Mouse (Mus musculus) erythroblast, adult 5-6 weeks (primary cell): ENCODE data around the gene Traf2. TPM values are rescaled to one million over a fixed set of nuclear protein-coding genes. Genes with fewer than 3 reads are reported as not detected.
"Not testable (repeated sequence)": the region's sequence is repeated elsewhere in the genome, so short reads cannot be mapped to it uniquely, and the experiment has no call there.

Source experiments
- ATAC-seq: replicated peaks from 2 replicates; pipeline ENCODE4 v1.8.0; 2016; ENCODE audit warnings: moderate number of reproducible peaks, mild to moderate bottlenecking, moderate TSS enrichment, inconsistent platforms; ENCODE audit not compliant: poor library complexity, low FRiP score, severe bottlenecking
- total RNA-seq, 2 experiments: library from RNA; stranded (forward) in 1 of 2; stranded (reverse) in 1 of 2; fragments of 150-400 nt in 1 of 2; fragments of 200-764, 138-1000 nt in 1 of 2; gene quantifications; 2 replicates each; pipeline versions ENCODE4 v1.2.3 to v1.2.4; 2015 to 2017; ENCODE audit warnings: low replicate concordance in 2 of 2

Gene Traf2
- total RNA-seq, 2 experiments from 2014 or later, result 1.7 to 4.3 TPM

- ATAC-seq, result no peak
Measured at GRCm38 (mm10) chr2:25576028-25576850, 29.5 kb upstream of the Traf2 start.

GRCm38 (mm10) chr2:25575432-25576027 lies 28.8 kb upstream of the Traf2 start:
- no peak for ATAC-seq

- ATAC-seq, result peak; percentile 90
Measured at GRCm38 (mm10) chr2:25574579-25575431, 28.1 kb upstream of the Traf2 start, which contains the start of the genes Mamdc4 and Phpt1. Mamdc4 (minus strand) TSS chr2:25574845. Phpt1 (minus strand) TSS chr2:25575224.

DNA sequence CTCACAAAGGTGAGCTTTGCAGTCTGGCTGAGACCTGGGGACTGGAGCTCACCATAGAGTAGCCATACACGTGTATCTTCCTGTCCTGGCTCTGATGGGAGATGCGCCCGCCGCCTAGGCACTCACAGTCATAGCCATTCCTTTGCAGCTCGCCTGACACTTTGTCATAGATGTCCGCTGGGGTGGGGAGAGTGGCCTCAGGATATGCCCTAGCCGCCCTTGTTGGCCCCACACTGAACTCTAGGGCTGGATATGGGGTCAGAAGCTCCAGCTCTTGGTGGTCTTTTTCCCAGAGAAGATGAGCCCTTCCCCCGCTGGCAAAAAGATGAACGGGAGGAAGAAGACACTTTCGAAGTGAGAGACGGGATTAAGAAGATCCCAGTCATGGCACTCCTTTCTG lies 27.4 kb upstream of the Traf2 start:
- ATAC-seq, result no peak

DNA sequence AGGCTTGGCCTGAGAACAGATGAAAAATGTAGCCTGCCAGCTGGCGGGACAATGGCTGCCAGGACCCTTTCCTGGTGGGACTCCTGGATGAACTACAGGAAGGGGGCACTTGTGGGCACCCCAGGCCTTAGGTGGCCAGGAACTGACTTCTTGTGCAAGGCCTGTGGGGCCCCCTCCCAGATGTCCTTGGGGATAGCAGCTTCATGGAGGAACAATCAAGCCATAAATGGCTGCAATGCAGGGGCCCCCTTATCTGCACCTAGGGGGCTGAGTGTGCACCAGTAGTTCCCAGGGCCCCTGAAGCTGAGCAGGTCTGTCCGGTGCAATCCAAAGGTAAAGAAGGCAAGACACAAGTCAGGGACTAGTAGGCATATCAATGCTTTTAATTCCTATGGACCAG lies 26.3 kb upstream of the Traf2 start:
- ATAC-seq, result no peak

DNA sequence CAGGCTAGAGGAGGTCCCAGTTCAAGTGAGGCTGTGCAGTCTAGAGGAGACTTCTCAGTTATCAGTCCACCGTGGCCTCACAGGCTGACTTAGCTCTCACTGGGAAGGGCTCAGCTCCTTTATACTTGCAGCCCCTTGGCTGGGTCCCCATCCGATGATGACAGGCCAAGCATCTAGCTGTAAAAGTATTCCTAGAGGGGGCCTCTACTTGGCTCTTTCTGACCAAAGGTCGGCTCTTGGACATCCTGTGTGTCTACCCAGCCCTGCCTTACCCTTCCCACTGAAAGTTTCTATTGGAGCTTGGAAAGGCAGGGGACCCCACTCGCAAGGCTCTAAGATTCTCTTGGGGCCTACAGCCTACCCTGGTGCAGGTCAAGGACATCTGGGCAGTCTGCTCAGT lies 24.5 kb upstream of the Traf2 start:
- no peak for ATAC-seq

DNA sequence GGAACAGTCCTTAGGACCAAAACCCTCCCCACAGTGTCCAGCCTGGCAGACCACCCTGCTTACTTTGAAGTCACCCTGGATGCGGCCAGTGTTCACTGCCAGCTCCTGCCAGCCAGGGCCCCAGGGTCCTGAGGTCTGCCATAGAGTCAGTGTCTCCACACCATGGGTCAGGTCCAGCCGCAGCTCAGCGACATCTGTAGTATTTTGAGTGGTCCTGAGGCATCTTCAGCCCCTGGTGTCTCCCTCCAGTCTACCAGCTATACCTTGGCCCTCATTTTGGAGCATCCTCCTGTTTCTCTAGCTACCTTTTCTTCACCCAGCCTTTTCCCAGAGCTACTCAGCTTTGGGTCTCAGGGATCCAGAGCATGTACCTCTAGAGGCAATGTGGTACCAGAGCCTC lies 22.6 kb upstream of the Traf2 start:
- ATAC-seq, result no peak

GRCm38 (mm10) chr2:25568473-25569019 lies 21.8 kb upstream of the Traf2 start:
- no peak for ATAC-seq

GRCm38 (mm10) chr2:25566558-25566957 lies 19.8 kb upstream of the Traf2 start:
- ATAC-seq, result no peak

DNA sequence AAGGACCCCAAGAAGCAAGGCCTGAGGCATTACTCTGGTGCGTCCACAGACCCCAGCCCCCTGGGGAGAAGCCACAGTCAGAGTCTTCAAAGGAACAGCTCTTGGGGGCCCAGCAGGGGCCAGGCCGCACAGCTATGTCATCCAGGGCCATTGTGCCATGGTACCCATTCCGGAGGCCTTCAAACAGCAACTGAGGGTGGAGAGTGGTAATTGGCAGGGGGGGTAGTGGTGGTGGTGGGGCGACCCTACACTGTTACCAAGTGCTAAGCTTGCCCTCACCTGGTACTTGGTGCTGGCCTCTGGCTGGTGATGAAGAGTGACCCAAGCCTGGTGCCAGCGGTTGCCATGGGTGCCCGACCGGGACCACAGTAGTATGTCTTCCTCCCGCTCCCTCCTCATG lies 19.0 kb upstream of the Traf2 start:
- ATAC-seq, result no peak

DNA sequence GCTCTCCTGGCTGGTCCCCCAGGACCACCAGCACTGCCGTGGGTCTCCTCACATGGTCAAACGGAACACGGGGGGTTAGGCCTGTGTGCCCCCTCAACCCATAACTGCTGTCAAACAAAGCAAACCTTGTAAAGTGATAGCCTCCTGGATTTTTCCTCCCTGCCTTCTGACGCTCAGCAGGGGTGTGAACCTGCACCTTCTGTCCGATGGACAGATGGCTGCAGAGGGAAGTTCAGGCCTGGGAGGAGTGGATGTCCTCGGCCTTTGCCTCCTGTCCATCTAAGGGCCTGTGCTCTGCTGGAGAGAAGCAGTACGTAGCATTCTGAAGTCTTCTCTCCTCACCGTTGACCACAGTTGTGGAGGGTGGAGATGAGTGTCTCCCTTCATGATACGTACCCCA lies 15.2 kb upstream of the Traf2 start:
- ATAC-seq, result no peak

- ATAC-seq, result no peak
Measured at GRCm38 (mm10) chr2:25560551-25560950, 13.8 kb upstream of the Traf2 start.

- no peak for ATAC-seq
Measured at GRCm38 (mm10) chr2:25558774-25559173, 12.0 kb upstream of the Traf2 start.

- no peak; the same call in 1 of the 2 replicates for ATAC-seq
Measured at GRCm38 (mm10) chr2:25557964-25558360, 11.2 kb upstream of the Traf2 start.

DNA sequence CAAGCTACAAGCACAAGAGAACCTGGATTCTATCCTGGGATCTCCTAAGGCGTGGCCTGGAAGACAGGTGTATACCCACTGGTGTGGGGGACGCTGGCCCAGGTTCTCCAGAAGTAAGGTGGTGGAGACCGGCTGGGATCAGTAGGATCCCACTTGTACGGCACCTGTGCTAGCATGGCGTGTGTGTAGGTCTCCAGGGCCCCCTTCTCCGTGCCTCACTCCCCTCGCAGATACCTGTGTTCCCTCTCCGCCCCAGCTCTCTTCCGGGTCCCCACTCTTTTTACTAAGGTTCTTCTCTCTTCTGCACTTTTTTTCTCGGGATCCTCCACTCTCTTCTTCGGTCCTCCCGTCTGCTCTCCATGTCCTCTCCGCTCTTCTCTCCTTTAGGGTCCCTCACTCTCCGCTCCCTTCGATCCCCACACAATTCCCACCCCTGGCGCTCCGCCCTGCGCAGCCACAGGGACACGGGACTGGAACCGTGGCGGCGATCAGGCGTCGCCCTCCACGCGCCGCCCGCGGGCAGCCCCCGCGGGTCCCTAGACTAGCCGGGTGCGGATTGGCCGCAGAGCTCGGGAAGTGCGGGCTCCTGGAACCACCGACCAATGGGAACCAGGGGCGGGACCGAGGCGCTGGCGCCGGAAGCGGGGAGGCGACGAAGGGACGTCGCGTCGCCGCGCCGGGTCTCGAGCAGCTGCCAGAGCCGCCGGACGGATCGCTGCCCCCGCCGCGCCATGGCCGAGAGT lies 10.7 kb upstream of the Traf2 start, which contains the start of gene Edf1:
Edf1 (plus strand) TSS at position 627 of the 743 bp plus-strand sequence.
- peak; percentile 96 for ATAC-seq

DNA sequence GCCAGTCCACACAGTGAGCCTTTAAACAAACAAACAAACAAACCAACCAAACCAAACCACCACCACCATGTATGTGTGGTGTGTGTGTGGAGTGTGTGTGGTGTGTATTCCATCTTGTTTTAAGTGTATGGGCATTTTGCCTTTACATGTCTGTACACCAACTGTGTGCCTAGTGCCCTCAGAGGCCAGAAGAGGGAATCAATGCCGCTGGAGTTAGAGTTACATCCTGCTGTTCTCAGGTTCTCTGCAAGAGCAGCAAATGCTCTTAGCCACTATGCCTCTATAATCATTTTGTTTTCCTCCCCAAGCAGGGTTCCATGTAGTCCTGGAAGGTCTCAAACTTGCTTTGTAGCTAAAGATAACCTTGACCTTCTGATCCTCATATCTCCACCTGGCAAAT lies 9.6 kb upstream of the Traf2 start:
- ATAC-seq, result no peak

- ATAC-seq, result not testable (repeated sequence)
Measured at GRCm38 (mm10) chr2:25555479-25555878, 8.7 kb upstream of the Traf2 start.

DNA sequence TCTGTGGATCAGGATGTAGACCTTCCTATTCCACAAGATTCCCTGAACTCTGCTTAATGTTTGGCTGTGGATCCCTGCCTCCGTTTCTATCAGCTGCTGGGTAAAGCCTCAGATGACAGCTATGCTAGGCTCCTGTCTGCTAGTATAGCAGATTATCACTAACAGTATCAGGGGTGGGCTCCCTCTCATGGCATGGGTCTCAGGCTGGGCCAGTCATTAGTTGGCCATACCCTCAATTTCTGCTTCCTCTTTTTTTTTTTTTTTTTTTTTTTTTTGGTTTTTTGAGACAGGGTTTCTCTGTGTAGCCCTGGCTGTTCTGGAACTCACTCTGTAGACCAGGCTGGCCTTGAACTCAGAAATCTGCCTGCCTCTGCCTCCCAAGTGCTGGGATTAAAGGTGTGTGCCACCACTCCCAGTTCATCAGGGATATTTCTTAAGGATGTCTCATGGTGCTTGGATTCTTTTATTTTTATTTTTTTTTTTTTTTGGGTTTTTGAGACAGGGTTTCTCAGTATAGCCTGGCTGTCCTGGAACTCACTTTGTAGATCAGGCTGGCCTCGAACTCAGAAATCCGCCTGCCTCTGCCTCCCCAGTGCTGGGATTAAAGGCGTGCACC lies 6.5 kb upstream of the Traf2 start:
- ATAC-seq, result not testable (repeated sequence)

DNA sequence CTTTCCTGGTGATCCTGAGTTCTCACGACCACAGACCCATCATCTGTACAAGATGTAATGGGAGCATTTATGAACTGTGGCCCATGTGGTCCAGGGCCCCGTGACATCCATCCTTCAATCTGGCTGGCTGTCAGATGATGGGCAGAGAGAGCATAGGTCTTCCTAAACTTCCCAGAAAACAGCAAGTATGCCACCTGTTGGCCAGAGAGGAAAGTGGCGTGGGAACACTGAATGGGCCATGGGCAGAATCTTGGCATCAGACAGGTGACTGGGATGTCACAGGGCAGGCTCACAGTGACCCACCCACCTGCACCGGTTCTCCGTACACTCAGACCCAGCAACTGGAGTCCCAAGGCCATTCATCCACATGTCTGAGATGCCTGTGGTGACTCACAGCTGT lies 4.4 kb upstream of the Traf2 start:
- 0 out of 2 replicates have a peak, but pooled peaks have one; percentile 22 for ATAC-seq
